In the genomic region with DNA sequence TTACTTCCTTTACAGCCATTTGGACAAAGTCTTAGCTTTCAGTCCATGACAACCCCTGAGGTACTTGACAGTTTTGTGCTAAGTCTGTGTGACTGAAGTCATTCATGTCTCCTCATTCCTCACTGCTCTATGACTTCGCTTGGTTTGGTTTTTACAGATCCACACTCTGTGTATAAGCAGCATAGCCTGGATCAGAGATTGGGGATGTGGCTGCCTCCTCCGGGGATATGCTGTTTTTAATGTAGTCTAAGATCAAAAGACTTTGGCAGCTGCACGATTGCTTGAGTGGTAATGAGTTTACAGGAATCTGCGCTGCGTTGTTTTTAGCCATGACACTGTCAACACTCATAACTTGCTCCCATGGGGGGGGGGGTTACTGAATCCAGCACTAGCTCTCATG, we compare ENCODE assay signal across 24 mouse cellular contexts.
A peak's percentile ranks its signal among the peaks of the same experiment; 100 is the strongest.
DNase-seq lines count a peak whose midpoint lies in the region; ATAC-seq lines count a peak whose summit lies in the region.
"Had no signal": no experiment of that assay in that cellular context is flagged by ENCODE, and none has a peak within 500 bp of the region (broad histone marks: within the 10 kb centered on the region; RNA-seq: fewer than 3 reads in every experiment).

No protein-coding gene starts in this region.

- no peak overlapping the region for H3K27ac ChIP-seq in embryonic facial prominence, embryonic 11.5 days (replicated peaks; ENCODE audit: low read depth, low read length)
- H3K27ac ChIP-seq in embryonic facial prominence, embryonic 10.5 days (replicated peaks), result no peak overlapping the region
- H3K27ac ChIP-seq in lung, embryonic 15.5 days, result no peak overlapping the region
- no peak overlapping the region for H3K27ac ChIP-seq in embryonic facial prominence, embryonic 14.5 days (replicated peaks; ENCODE audit: low read depth, low read length)
- H3K27ac ChIP-seq in midbrain, embryonic 12.5 days (replicated peaks), result no peak overlapping the region
- H3K27ac ChIP-seq: heart, embryonic 13.5 days; layer of hippocampus, adult 2 months; limb, embryonic 10.5 days; stomach, postnatal 0 days had no signal

- H3K4me3 ChIP-seq in embryonic facial prominence, embryonic 11.5 days (ENCODE audit: low read depth, low read length), result no peak overlapping the region
- no peak overlapping the region for H3K4me3 ChIP-seq in embryonic facial prominence, embryonic 10.5 days
- H3K4me3 ChIP-seq in lung, embryonic 15.5 days, result no peak overlapping the region
- H3K4me3 ChIP-seq in embryonic facial prominence, embryonic 14.5 days (ENCODE audit: low read depth, low read length), result no peak overlapping the region
- no peak overlapping the region for H3K4me3 ChIP-seq in midbrain, embryonic 12.5 days
- H3K4me3 ChIP-seq: heart, embryonic 13.5 days; layer of hippocampus, adult 2 months; limb, embryonic 10.5 days had no signal

- peak; percentile 5 for DNase-seq in embryonic facial prominence, embryonic 11.5 days (ENCODE audit: low spot score)
- no peak for DNase-seq in embryonic facial prominence, embryonic 10.5 days (ENCODE audit: low spot score)
- DNase-seq in lung, postnatal 4 days, result no peak
- peak; percentile 49 for DNase-seq in embryonic facial prominence, embryonic 14.5 days (ENCODE audit: low spot score)
- no peak for DNase-seq in adrenal gland, postnatal 14 days
- DNase-seq in neural tube, embryonic 10.5 days (ENCODE audit: extremely low spot score, low spot score), result no peak
- DNase-seq: adrenal gland, postnatal 10 days; cerebellum, adult 11 months; cerebellum, postnatal 14 days; gastrocnemius, postnatal 10 days; heart, adult 11 months; kidney, adult 2 months; kidney, postnatal 10 days; liver, postnatal 0 days; retina, postnatal 1 day had no signal

- no peaks in the 10 kb centered on the region for H3K36me3 ChIP-seq in embryonic facial prominence, embryonic 11.5 days (replicated peaks; ENCODE audit: control insufficient read depth, insufficient read depth, low read depth, low read length)
- H3K36me3 ChIP-seq in embryonic facial prominence, embryonic 10.5 days (replicated peaks), result no peaks in the 10 kb centered on the region
- H3K36me3 ChIP-seq in lung, embryonic 15.5 days, result no peaks in the 10 kb centered on the region
- H3K36me3 ChIP-seq in embryonic facial prominence, embryonic 14.5 days (ENCODE audit: control insufficient read depth, insufficient read depth, low read length), result no peaks in the 10 kb centered on the region
- no peaks in the 10 kb centered on the region for H3K36me3 ChIP-seq in midbrain, embryonic 12.5 days
- H3K36me3 ChIP-seq: heart, embryonic 13.5 days; limb, embryonic 10.5 days had no signal

- no peak overlapping the region for H3K9ac ChIP-seq in embryonic facial prominence, embryonic 11.5 days (replicated peaks; ENCODE audit: low read length)
- no peak overlapping the region for H3K9ac ChIP-seq in lung, embryonic 15.5 days
- no peak overlapping the region for H3K9ac ChIP-seq in embryonic facial prominence, embryonic 14.5 days (ENCODE audit: low read depth, low read length)
- H3K9ac ChIP-seq in midbrain, embryonic 12.5 days (replicated peaks), result no peak overlapping the region
- H3K9ac ChIP-seq: heart, embryonic 13.5 days; liver, postnatal 0 days had no signal

- WGBS in embryonic facial prominence, embryonic 11.5 days, result 60% methylated on average over 5 of the region's 5 CpGs
- WGBS in embryonic facial prominence, embryonic 10.5 days, result 80% methylated on average over 5 of the region's 5 CpGs
- 44% methylated on average over 5 of the region's 5 CpGs for WGBS in lung, embryonic 15.5 days
- 33% methylated on average over 5 of the region's 5 CpGs for WGBS in embryonic facial prominence, embryonic 14.5 days
- 60% methylated on average over 5 of the region's 5 CpGs for WGBS in midbrain, embryonic 12.5 days

- H3K9me3 ChIP-seq in embryonic facial prominence, embryonic 11.5 days (replicated peaks; ENCODE audit: control insufficient read depth, low read length), result no peaks in the 10 kb centered on the region
- H3K9me3 ChIP-seq in embryonic facial prominence, embryonic 10.5 days, result no peaks in the 10 kb centered on the region
- no peaks in the 10 kb centered on the region for H3K9me3 ChIP-seq in lung, embryonic 15.5 days
- H3K9me3 ChIP-seq in embryonic facial prominence, embryonic 14.5 days (ENCODE audit: control insufficient read depth, low read length), result no peaks in the 10 kb centered on the region
- no peaks in the 10 kb centered on the region for H3K9me3 ChIP-seq in midbrain, embryonic 12.5 days
- H3K9me3 ChIP-seq: heart, embryonic 13.5 days; limb, embryonic 10.5 days had no signal

- no peak overlapping the region for H3K4me2 ChIP-seq in embryonic facial prominence, embryonic 11.5 days (ENCODE audit: low read depth, low read length)
- no peak overlapping the region for H3K4me2 ChIP-seq in lung, embryonic 15.5 days
- no peak overlapping the region for H3K4me2 ChIP-seq in embryonic facial prominence, embryonic 14.5 days (ENCODE audit: low read depth, low read length)
- no peak overlapping the region for H3K4me2 ChIP-seq in midbrain, embryonic 12.5 days (replicated peaks)
- H3K4me2 ChIP-seq: heart, embryonic 13.5 days had no signal

- no peaks in the 10 kb centered on the region for H3K27me3 ChIP-seq in embryonic facial prominence, embryonic 11.5 days (ENCODE audit: control insufficient read depth, insufficient read depth, low read length)
- no peaks in the 10 kb centered on the region for H3K27me3 ChIP-seq in embryonic facial prominence, embryonic 10.5 days (replicated peaks; ENCODE audit: low read depth, poor library complexity, severe bottlenecking)
- H3K27me3 ChIP-seq in lung, embryonic 15.5 days, result no peaks in the 10 kb centered on the region
- no peaks in the 10 kb centered on the region for H3K27me3 ChIP-seq in embryonic facial prominence, embryonic 14.5 days (replicated peaks; ENCODE audit: control insufficient read depth, insufficient read depth, low read length)
- no peaks in the 10 kb centered on the region for H3K27me3 ChIP-seq in midbrain, embryonic 12.5 days
- H3K27me3 ChIP-seq: heart, embryonic 13.5 days; Patski had no signal

- ATAC-seq in embryonic facial prominence, embryonic 11.5 days (replicated peaks; ENCODE audit: insufficient number of reproducible peaks, low FRiP score, low TSS enrichment, low read depth), result 0 out of 2 replicates have a peak, but pooled peaks have one; percentile 59
- peak; percentile 44 for ATAC-seq in lung, embryonic 15.5 days (ENCODE audit: borderline replicate concordance, extremely low read depth, low FRiP score, low TSS enrichment)
- ATAC-seq in embryonic facial prominence, embryonic 14.5 days (ENCODE audit: low read depth), result no peak
- ATAC-seq in midbrain, embryonic 12.5 days (ENCODE audit: low FRiP score, low read depth), result peak; percentile 62
- ATAC-seq: CD4-positive, CD25-positive, alpha-beta regulatory T cell, adult 4 months; inflammation-experienced regulatory T-cells, adult 6 months; liver, postnatal 0 days; Patski had no signal

- no peaks in the 10 kb centered on the region for H3K4me1 ChIP-seq in embryonic facial prominence, embryonic 11.5 days (ENCODE audit: control insufficient read depth, insufficient read depth, low read length)
- H3K4me1 ChIP-seq in embryonic facial prominence, embryonic 10.5 days, result peaks cover 16% of the 10 kb centered on the region
- peaks cover 4% of the 10 kb centered on the region; the same call in 1 of the 2 replicates for H3K4me1 ChIP-seq in lung, embryonic 15.5 days
- H3K4me1 ChIP-seq in embryonic facial prominence, embryonic 14.5 days (ENCODE audit: control insufficient read depth, insufficient read depth, low read length), result 0 out of 2 replicates have a peak, but pooled peaks cover 4% of the 10 kb centered on the region
- no peaks in the 10 kb centered on the region for H3K4me1 ChIP-seq in midbrain, embryonic 12.5 days

Comparison
In these comparisons a context has a peak if more than half of its experiments do, and no peak if none do; other contexts are left out.
1. DNase-seq: peak in embryonic facial prominence, embryonic 11.5 days (single experiment) and embryonic facial prominence, embryonic 14.5 days (single experiment); none in embryonic facial prominence, embryonic 10.5 days (single experiment), lung, postnatal 4 days (0 of 2), adrenal gland, postnatal 14 days (single experiment) and neural tube, embryonic 10.5 days (single experiment).